Mouse (Mus musculus): ENCODE measurements around the gene Pak1. TPM values are rescaled to one million over a fixed set of nuclear protein-coding genes. Genes with fewer than 3 reads are reported as not detected.

The Pak1 gene
- polyA plus RNA-seq, 1 experiment, result 412 TPM

DNA sequence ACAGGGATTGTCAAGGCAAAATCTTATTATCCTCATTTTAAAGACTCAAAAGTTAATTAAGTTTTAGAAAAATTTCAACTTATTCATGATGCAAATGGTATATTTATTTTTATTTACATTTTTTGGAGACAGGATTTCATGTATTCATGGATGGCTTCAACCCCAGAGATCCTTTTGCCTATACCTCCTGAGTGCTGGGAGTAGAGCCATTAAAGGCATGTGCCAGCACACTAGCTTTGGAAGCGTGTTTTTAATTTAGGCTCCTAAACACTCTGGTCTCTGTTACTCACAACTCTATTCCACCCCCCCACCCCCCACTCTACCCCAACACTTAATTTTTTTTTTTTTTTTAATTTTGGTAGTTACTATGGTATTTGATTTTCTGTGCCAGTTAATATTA lies 80.4 kb downstream of the Pak1 start:
- Histone ChIP-seq H3K27ac (ENCODE audit: insufficient read depth, low read length) (no peak overlapping the region), H3K4me3 (ENCODE audit: insufficient read depth, low read length) (no peak overlapping the region), H3K4me1 (ENCODE audit: control insufficient read depth, insufficient read depth, low read length) (peaks cover 2% of the 10 kb centered on the region; the same call in 1 of the 2 replicates)
- TF ChIP-seq CTCF (IDR thresholded peaks at IDR 0.05; ENCODE audit: extremely low read depth, insufficient read depth, low read length) (no peak), POLR2A (IDR thresholded peaks at IDR 0.05; ENCODE audit: extremely low read depth, insufficient read depth, low read length) (no peak)

DNA sequence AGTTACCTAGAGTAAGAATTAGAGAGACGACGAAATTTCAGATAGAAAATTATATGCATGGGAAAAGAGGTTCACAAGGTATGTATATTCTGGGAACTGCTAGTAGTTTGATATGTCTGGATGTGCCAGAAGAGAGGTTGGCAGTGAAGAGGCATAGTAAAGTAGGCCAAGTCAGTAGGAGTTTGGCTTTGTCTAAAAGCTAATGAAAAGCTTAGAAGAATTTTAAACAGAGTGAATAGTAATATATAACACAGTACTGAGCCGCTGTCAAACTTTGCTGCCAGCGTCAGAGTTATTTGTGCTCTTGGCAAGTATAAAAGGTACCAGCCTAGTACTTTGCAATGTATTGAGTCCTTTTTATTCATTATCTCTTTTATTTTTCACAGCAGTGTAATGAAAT lies 84.1 kb downstream of the Pak1 start:
- H3K27ac ChIP-seq (ENCODE audit: insufficient read depth, low read length), result no peak overlapping the region
- TF ChIP-seq CTCF (IDR thresholded peaks at IDR 0.05; ENCODE audit: extremely low read depth, insufficient read depth, low read length) (no peak), POLR2A (IDR thresholded peaks at IDR 0.05; ENCODE audit: extremely low read depth, insufficient read depth, low read length) (no peak)
- H3K4me3 ChIP-seq (ENCODE audit: insufficient read depth, low read length), result no peak overlapping the region
- H3K4me1 ChIP-seq (ENCODE audit: control insufficient read depth, insufficient read depth, low read length), result no peaks in the 10 kb centered on the region; the same call in 1 of the 2 replicates

DNA sequence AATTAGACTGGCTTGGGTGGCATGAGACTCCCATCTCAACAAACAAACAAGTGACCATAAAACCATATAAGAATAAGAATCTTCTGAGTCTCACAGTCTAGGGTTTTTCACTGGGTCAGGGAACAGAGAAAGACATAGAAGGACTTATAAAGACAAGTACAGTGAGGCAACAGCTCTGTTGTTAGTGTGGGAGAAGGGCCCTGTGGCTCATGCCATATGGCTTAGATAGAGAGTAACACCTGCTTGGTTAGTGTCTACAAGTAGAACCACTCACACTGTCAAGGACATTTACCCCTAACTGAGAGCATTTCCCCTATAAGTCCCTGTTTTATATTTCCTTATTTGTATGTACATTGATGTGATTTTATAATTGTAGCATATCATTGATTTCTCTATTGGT lies 85.0 kb downstream of the Pak1 start:
- TF ChIP-seq CTCF (IDR thresholded peaks at IDR 0.05; ENCODE audit: extremely low read depth, insufficient read depth, low read length), result no peak
- TF ChIP-seq POLR2A (IDR thresholded peaks at IDR 0.05; ENCODE audit: extremely low read depth, insufficient read depth, low read length), result no peak
- Histone ChIP-seq H3K27ac (ENCODE audit: insufficient read depth, low read length) (no peak overlapping the region), H3K4me1 (ENCODE audit: control insufficient read depth, insufficient read depth, low read length) (no peaks in the 10 kb centered on the region; the same call in 1 of the 2 replicates), H3K4me3 (ENCODE audit: insufficient read depth, low read length) (no peak overlapping the region)

DNA sequence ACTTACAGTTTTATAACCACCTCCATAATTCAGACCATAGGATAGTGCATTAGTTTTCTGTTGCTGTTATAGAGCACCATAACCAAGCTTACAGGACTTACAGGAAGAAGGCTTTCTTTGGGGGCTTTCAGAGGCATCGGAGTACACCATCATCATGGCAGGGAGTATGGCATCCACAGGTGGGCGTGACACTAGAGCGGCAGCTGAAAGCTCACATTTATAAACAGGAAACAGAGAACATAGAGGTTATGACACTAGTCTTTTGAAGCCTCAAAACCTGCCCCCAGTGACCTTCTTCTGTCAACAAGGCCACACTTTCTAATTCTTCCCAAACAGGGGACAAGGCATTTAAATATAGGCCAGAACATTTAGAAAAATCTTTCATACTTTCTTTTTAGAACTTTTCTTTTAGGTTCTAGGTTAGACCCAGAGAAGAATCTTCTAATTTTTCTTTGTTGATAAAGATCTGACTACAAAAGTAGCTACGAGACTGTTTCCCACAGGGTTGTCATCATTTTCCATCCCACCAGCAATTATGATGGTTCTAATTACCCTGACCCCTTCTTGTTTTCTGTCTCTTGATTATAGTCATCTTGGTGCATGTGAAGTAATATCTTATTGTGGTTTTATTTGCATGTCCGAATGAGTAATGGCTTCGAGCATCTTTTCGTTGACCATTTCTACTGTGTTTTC lies 89.7 kb downstream of the Pak1 start:
- H3K4me3 ChIP-seq (ENCODE audit: insufficient read depth, low read length), result no peak overlapping the region
- no peak overlapping the region for H3K27ac ChIP-seq (ENCODE audit: insufficient read depth, low read length)
- no peak for TF ChIP-seq CTCF (IDR thresholded peaks at IDR 0.05; ENCODE audit: extremely low read depth, insufficient read depth, low read length)
- TF ChIP-seq POLR2A (IDR thresholded peaks at IDR 0.05; ENCODE audit: extremely low read depth, insufficient read depth, low read length), result no peak
- no peaks in the 10 kb centered on the region; the same call in 1 of the 2 replicates for H3K4me1 ChIP-seq (ENCODE audit: control insufficient read depth, insufficient read depth, low read length)

DNA sequence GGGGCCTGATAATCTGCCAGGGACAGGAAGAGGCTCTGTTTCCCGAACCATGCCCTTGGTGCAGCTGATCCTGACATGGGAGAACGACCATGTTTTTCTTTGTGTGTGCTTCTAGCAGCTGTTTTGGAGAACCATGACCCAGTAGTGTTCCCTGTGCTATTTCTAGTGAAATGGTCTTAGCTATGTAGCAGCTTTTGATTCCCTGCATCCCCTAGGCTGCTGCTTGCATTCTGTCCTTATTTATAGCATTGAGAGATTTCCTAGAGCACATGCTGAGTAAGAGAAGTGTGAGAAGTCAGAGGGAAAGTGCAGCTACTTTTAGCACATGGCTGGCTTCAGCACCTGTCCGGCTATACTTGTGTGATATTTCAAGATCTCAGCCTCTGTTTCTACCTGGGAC lies 123.3 kb downstream of the Pak1 start:
- no peak overlapping the region for H3K27ac ChIP-seq (ENCODE audit: insufficient read depth, low read length)
- H3K4me1 ChIP-seq (ENCODE audit: control insufficient read depth, insufficient read depth, low read length), result 0 out of 2 replicates have a peak, but pooled peaks cover 3% of the 10 kb centered on the region
- H3K4me3 ChIP-seq (ENCODE audit: insufficient read depth, low read length), result no peak overlapping the region
- no peak for TF ChIP-seq POLR2A (IDR thresholded peaks at IDR 0.05; ENCODE audit: extremely low read depth, insufficient read depth, low read length)
- TF ChIP-seq CTCF (IDR thresholded peaks at IDR 0.05; ENCODE audit: extremely low read depth, insufficient read depth, low read length), result no peak

DNA sequence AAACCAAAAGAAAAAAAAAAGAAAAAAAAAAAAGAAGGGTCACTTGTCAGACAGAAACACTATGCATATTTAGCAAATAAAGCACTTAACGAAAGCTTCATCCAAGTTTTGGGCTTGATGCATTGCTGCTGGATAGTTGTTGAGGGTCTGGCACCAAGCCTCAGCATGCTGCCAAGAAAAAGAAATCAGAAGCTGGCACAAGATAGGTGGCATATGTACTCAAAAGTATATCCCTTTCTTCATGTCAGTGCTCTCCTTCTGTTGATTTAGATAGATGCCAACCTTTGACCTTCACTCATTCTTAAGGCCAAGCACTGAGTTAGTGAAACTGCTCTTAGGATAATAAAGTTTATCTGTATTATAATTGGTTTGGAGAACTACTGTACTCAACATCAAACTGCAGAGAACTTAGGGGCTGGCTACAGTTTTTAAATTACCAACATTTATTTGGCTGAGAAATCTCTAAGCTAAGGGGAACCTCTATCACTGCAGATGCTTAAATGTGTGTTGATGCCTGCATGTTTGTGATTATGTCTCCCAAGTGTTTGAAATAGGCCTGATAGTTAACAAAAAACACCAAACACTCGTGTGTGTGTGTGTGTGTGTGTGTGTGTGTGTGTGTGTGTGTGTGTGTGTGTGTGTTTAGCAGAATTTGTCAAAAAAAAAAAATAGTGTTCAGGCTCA lies 126.6 kb downstream of the Pak1 start:
- Histone ChIP-seq H3K4me1 (ENCODE audit: control insufficient read depth, insufficient read depth, low read length) (0 out of 2 replicates have a peak, but pooled peaks cover 3% of the 10 kb centered on the region), H3K4me3 (ENCODE audit: insufficient read depth, low read length) (no peak overlapping the region), H3K27ac (ENCODE audit: insufficient read depth, low read length) (no peak overlapping the region)
- TF ChIP-seq POLR2A (IDR thresholded peaks at IDR 0.05; ENCODE audit: extremely low read depth, insufficient read depth, low read length), result no peak
- no peak for TF ChIP-seq CTCF (IDR thresholded peaks at IDR 0.05; ENCODE audit: extremely low read depth, insufficient read depth, low read length)

DNA sequence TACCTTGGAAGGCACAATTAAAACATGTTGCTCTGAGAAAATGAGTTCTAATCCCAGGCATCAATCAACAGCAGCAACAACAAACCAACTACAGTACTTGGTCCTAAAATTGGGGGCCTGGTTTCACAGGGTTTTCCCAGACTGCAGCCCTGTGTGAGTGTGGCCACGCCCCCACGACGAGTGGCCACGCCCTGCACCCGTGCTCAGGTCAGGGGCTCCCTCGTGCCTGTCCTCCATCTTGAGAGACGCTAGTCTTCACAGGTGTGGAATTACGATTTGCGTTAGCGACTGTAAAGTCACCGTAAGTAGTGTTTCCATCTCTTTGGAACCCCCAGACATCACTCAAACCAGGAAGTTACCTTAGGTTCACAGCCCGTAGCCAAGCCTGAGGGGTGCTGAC lies 131.4 kb downstream of the Pak1 start, which contains the start of gene Gdpd4:
TSS of gene Gdpd4 (plus strand) at position 214 of the 400 bp plus-strand sequence.
- TF ChIP-seq CTCF (IDR thresholded peaks at IDR 0.05; ENCODE audit: extremely low read depth, insufficient read depth, low read length) (no peak), POLR2A (IDR thresholded peaks at IDR 0.05; ENCODE audit: extremely low read depth, insufficient read depth, low read length) (no peak)
- H3K4me1 ChIP-seq (ENCODE audit: control insufficient read depth, insufficient read depth, low read length), result no peaks in the 10 kb centered on the region
- H3K27ac ChIP-seq (ENCODE audit: insufficient read depth, low read length), result no peak within 1 kb of the TSS
- no peak within 1 kb of the TSS for H3K4me3 ChIP-seq (ENCODE audit: insufficient read depth, low read length)

DNA sequence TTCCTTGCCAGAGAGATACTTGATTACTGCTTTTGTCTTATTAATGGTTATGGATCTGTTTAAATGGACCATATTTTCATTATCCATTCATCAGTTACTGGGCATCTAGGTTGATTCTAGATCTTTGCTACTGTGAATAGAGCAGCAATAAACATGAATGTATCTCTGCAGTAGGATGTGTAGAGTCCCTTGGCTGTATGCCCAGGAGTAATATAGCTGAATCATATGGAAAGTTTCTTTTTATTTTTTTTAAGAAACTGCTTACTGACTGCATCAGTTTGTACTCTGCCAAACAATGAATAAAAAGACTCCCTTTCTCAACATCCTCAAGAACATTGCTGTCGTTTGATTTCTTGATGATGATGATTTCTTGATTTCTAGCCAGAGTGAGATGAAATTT lies 137.5 kb downstream of the Pak1 start:
- Histone ChIP-seq H3K27ac (ENCODE audit: insufficient read depth, low read length) (no peak overlapping the region), H3K4me3 (ENCODE audit: insufficient read depth, low read length) (no peak overlapping the region), H3K4me1 (ENCODE audit: control insufficient read depth, insufficient read depth, low read length) (no peaks in the 10 kb centered on the region)
- TF ChIP-seq CTCF (IDR thresholded peaks at IDR 0.05; ENCODE audit: extremely low read depth, insufficient read depth, low read length) (no peak), POLR2A (IDR thresholded peaks at IDR 0.05; ENCODE audit: extremely low read depth, insufficient read depth, low read length) (no peak)

DNA sequence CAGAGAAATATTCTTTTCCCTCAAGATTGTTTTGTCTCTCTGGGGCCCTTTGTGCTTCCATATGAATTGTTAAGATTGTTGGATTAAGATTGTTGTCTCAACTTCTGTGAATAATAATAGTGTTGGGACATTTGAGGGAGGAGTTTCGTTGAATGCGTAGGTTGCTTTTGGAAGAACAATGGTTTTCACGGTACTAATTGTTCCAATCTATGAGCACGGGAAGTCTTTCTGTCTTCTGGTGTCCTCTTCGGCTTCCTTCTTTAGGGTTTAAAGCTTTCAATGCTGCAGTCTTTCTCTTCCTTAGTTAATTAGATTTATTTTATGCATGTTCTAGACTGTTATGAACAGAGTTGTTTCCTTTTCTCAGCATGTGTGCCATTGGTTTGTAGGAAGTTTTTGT lies 138.6 kb downstream of the Pak1 start:
- Histone ChIP-seq H3K4me1 (ENCODE audit: control insufficient read depth, insufficient read depth, low read length) (no peaks in the 10 kb centered on the region), H3K27ac (ENCODE audit: insufficient read depth, low read length) (no peak overlapping the region), H3K4me3 (ENCODE audit: insufficient read depth, low read length) (no peak overlapping the region)
- TF ChIP-seq POLR2A (IDR thresholded peaks at IDR 0.05; ENCODE audit: extremely low read depth, insufficient read depth, low read length) (no peak), CTCF (IDR thresholded peaks at IDR 0.05; ENCODE audit: extremely low read depth, insufficient read depth, low read length) (no peak)

DNA sequence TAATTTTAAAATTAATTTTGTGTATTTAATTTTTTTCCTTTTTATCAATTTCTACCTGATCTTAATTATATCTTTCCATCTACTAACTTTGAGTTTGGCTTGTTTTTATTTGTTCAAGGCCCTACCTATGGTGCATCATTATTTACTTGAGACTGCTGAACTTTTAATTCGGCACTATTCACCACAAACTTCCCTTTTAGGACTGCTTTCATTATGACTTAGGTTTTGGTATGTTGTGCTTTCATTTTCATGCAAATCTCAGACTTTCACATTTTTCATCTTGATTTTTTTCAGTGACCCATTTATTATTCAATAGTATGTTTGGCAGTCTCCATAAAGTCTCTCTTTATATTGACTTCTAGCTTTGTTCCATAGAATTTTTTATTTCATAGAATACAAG lies 156.1 kb downstream of the Pak1 start:
- Histone ChIP-seq H3K4me1 (ENCODE audit: control insufficient read depth, insufficient read depth, low read length) (no peaks in the 10 kb centered on the region), H3K27ac (ENCODE audit: insufficient read depth, low read length) (no peak overlapping the region), H3K4me3 (ENCODE audit: insufficient read depth, low read length) (no peak overlapping the region)
- no peak for TF ChIP-seq POLR2A (IDR thresholded peaks at IDR 0.05; ENCODE audit: extremely low read depth, insufficient read depth, low read length)
- no peak for TF ChIP-seq CTCF (IDR thresholded peaks at IDR 0.05; ENCODE audit: extremely low read depth, insufficient read depth, low read length)

Other genes starting within 250 kb of the Pak1 start
- 61.6 and 65.2 TPM in 2 replicates for gene Aamdc, start 209.0 kb upstream of the Pak1 start, polyA plus RNA-seq (2012; rRNA removed)
- gene Rsf1, start 208.7 kb upstream of the Pak1 start, polyA plus RNA-seq (2012; rRNA removed), result 14.0 and 14.8 TPM in 2 replicates
- 86.9 and 90.4 TPM in 2 replicates for gene Clns1a, start 91.9 kb upstream of the Pak1 start, polyA plus RNA-seq (2012; rRNA removed)
- 25.9 and 29.0 TPM in 2 replicates for gene Aqp11, start 50.3 kb upstream of the Pak1 start, polyA plus RNA-seq (2012; rRNA removed)
- gene Gdpd4, start 131.4 kb downstream of the Pak1 start, polyA plus RNA-seq (2012; rRNA removed), result 0.04 and 0.06 TPM in 2 replicates

Data from cortical plate, adult 2 months (tissue).